Mouse (Mus musculus) limb, embryonic 14.5 days (tissue): ENCODE results near the gene Trim39. TPM values are rescaled to one million over a fixed set of nuclear protein-coding genes. Genes with fewer than 3 reads are reported as not detected.
A peak's percentile ranks its signal among the peaks of the same experiment; 100 is the strongest.

Experiments used
- ATAC-seq: fragments of 200-750 bp; cut with Nextera tagmentation; 2 replicates; pipeline ENCODE4 v1.8.0; 2017; ENCODE audit warnings: low read depth, moderate number of reproducible peaks, moderate TSS enrichment; ENCODE audit not compliant: low FRiP score
- DNase-seq: peaks from one replicate; pipeline ENCODE4 v3.0.0-alpha.2; 2015; ENCODE audit warnings: low spot score
- H3K27ac ChIP-seq: fragments of 300-500 bp; sonication (generic); replicated peaks from 2 replicates; pipeline ENCODE4 v1.5.1; 2014; ENCODE audit warnings: low read depth, mild to moderate bottlenecking, low read length, moderate library complexity, mixed read lengths
- H3K27me3 ChIP-seq: fragments of 300-500 bp; sonication (generic); 2 replicates; pipeline ENCODE4 v1.6.1; 2014; ENCODE audit warnings: low read length, mixed read lengths; ENCODE audit not compliant: control insufficient read depth, insufficient read depth
- H3K36me3 ChIP-seq: fragments of 300-500 bp; sonication (generic); 2 replicates; pipeline ENCODE4 v1.6.1; 2014; ENCODE audit warnings: mild to moderate bottlenecking, low read length, moderate library complexity, mixed read lengths; ENCODE audit not compliant: control insufficient read depth, insufficient read depth
- H3K4me1 ChIP-seq: fragments of 300-500 bp; sonication (generic); 2 replicates; pipeline ENCODE4 v1.6.1; 2014; ENCODE audit warnings: antibody characterized with exemption, low read length, mixed read lengths; ENCODE audit not compliant: control insufficient read depth, insufficient read depth
- H3K4me2 ChIP-seq: fragments of 300-500 bp; sonication (generic); replicated peaks from 2 replicates; pipeline ENCODE4 v1.6.1; 2014; ENCODE audit warnings: low read depth, mild to moderate bottlenecking, low read length, moderate library complexity; ENCODE audit not compliant: severe bottlenecking
- H3K4me3 ChIP-seq: fragments of 300-500 bp; sonication (generic); replicated peaks from 2 replicates; pipeline ENCODE4 v1.5.1; 2014; ENCODE audit warnings: low read length
- H3K9ac ChIP-seq: fragments of 300-500 bp; sonication (generic); 2 replicates; pipeline ENCODE4 v1.6.1; 2014; ENCODE audit warnings: mild to moderate bottlenecking, low read depth, low read length, moderate library complexity; ENCODE audit not compliant: severe bottlenecking
- H3K9me3 ChIP-seq: fragments of 300-500 bp; sonication (generic); 2 replicates; pipeline ENCODE4 v1.6.1; 2016; ENCODE audit warnings: low read length; ENCODE audit not compliant: control insufficient read depth
- POLR2A ChIP-seq: fragments of 200-500 bp; IDR thresholded peaks from 2 replicates; pipeline ENCODE4 v1.8.0; 2012; ENCODE audit warnings: inconsistent platforms, mild to moderate bottlenecking, moderate library complexity, borderline replicate concordance; ENCODE audit not compliant: insufficient read depth, insufficient read length; ENCODE audit errors: extremely low read depth
- WGBS: fragments of 180-500 bp; shearing (Covaris S2); extraction: QIAGEN DNeasy Blood & Tissue Kit; methylation state at CpG from one replicate; pipeline ENCODE4 v1.1.7; 2014; 5-methylcytosine and 5-hydroxymethylcytosine counted together
- polyA plus RNA-seq, 2 experiments: library from polyadenylated mRNA; depleted of rRNA in 1 of 2; stranded (reverse) in 1 of 2; unstranded in 1 of 2; fragments of >200 nt; fragmentation: Nextera tagmentation in 1 of 2; extraction: Ambion mirVana in 1 of 2; gene quantifications; 2 replicates each; pipeline versions ENCODE4 v1.2.1 to v1.2.3; 2012 to 2014

Gene Trim39
- polyA plus RNA-seq, 2 experiments, result 14.5 to 44.6 TPM

GRCm38 (mm10) chr17:36257241-36257947 is 14.7 kb downstream of the Trim39 start:
- WGBS, result under 1% methylated on average over 31 of the region's 37 CpGs
- no peaks in the 10 kb centered on the region for H3K27me3 ChIP-seq
- H3K36me3 ChIP-seq, result peaks cover 41% of the 10 kb centered on the region
- peak; percentile 63; the same call in 1 of the 2 replicates for TF ChIP-seq POLR2A
- H3K9me3 ChIP-seq, result no peaks in the 10 kb centered on the region
- H3K4me3 ChIP-seq, result peak overlapping the region; percentile 73
- peaks cover 4% of the 10 kb centered on the region; the same call in 1 of the 2 replicates for H3K4me1 ChIP-seq
- H3K27ac ChIP-seq, result peak overlapping the region; percentile 74
- ATAC-seq (peak; percentile 95), DNase-seq (peak; percentile 86)
- peak overlapping the region; percentile 86 for H3K9ac ChIP-seq
- peak overlapping the region; percentile 52 for H3K4me2 ChIP-seq

GRCm38 (mm10) chr17:36253087-36253600 is 18.9 kb downstream of the Trim39 start:
- Histone ChIP-seq H3K36me3 (peaks cover 3% of the 10 kb centered on the region; the same call in 1 of the 2 replicates), H3K9ac (no peak overlapping the region), H3K4me1 (peaks cover 6% of the 10 kb centered on the region), H3K27me3 (peaks cover 18% of the 10 kb centered on the region), H3K9me3 (no peaks in the 10 kb centered on the region), H3K27ac (no peak overlapping the region), H3K4me3 (no peak overlapping the region), H3K4me2 (no peak overlapping the region)
- DNase-seq, result no peak
- 59% methylated on average over 6 of the region's 6 CpGs for WGBS
- no peak for ATAC-seq
- TF ChIP-seq POLR2A, result no peak

DNA sequence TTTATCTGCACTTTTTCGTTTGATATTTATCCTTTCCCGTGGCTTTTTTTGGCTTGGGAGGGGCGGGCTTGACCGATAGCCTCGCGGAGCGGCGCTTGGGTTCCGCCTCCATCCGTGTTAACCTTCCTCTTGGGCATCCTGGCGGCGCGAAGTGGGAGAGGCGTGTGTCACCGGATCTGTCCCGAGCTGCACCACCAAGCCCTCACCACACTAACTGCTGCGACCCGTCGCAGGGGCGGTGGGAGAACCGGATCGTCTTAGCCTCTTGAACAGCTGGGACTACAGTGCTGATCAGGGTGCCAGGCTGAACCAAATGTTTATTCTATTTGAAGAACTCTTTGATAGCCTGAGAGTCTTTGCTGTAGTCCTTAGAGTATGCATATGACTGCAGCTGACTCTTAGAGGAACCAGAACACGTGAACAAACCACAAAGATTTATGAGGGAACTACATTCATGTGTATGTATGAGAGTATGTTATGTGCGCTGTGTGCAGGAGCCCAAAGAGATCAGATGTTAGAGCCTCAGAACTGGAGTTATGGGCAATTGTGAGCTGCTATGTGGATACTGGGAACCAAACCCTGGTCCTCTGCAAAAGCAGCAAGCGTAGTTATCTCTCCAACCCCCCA is 19.7 kb downstream of the Trim39 start:
- Histone ChIP-seq H3K9ac (0 out of 2 replicates have a peak overlapping the region, but pooled peaks have one; percentile 25), H3K36me3 (peaks cover 3% of the 10 kb centered on the region; the same call in 1 of the 2 replicates), H3K27me3 (peaks cover 18% of the 10 kb centered on the region), H3K4me2 (peak overlapping the region; percentile 33), H3K27ac (no peak overlapping the region), H3K4me3 (peak overlapping the region; percentile 19; the same call in 1 of the 2 replicates), H3K4me1 (peaks cover 6% of the 10 kb centered on the region), H3K9me3 (no peaks in the 10 kb centered on the region)
- TF ChIP-seq POLR2A, result no peak
- ATAC-seq, result peak; percentile 56
- WGBS, result 10% methylated on average over 25 of the region's 25 CpGs
- no peak for DNase-seq

DNA sequence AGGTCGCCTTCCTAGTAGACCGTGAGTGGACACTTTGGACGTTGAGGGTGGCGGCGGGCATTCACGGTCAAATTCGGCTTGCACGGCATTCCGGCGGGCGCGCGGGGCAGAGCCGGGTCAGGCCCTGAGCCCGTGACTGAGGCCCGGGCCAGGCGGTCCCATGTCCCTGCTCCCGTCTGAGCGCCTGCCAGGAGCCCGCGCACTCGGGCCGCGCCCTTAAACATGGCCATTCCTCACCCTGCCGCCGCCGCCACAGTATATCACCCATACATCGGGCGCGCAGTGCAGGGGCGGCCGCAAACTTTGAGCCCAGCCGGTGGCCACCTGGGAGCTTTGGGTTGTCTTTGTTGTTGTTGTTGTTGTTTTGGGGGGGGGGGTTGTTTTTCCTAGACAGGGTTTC is 23.2 kb downstream of the Trim39 start:
- TF ChIP-seq POLR2A, result no peak

DNA sequence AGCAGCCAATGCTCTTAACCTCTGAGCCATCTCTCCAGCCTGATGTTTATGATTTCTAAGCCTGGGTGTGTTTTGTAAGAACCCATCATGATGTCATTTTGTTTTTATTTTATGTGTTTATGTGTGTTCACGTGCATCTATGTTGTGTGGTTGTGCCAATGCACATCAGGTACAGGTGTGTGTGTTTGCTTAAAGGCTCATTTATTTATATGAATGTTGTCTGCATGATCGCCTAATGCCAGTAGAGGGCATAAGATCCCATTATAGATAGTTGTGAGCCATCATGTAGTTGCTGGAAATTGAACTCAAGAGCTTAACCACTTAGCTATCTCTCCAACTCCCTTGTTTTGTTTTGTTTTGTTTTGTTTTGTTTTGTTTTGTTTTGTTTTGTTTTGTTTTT is 26.3 kb downstream of the Trim39 start:
- Histone ChIP-seq H3K27ac (no peak overlapping the region), H3K4me2 (no peak overlapping the region), H3K9ac (no peak overlapping the region), H3K36me3 (no peaks in the 10 kb centered on the region), H3K4me3 (no peak overlapping the region), H3K4me1 (peaks cover 3% of the 10 kb centered on the region; the same call in 1 of the 2 replicates), H3K27me3 (peaks cover 13% of the 10 kb centered on the region), H3K9me3 (no peaks in the 10 kb centered on the region)
- no peak for ATAC-seq
- WGBS, result 86% methylated on average over 2 of the region's 2 CpGs
- no peak for DNase-seq
- TF ChIP-seq POLR2A, result no peak

More for the DNA sequence above, 23.2 kb downstream of the Trim39 start:
- Histone ChIP-seq H3K4me2 (no peak overlapping the region), H3K9ac (no peak overlapping the region), H3K36me3 (no peaks in the 10 kb centered on the region), H3K27me3 (peaks cover 18% of the 10 kb centered on the region), H3K4me3 (no peak overlapping the region), H3K9me3 (no peaks in the 10 kb centered on the region), H3K27ac (no peak overlapping the region), H3K4me1 (peaks cover 2% of the 10 kb centered on the region; the same call in 1 of the 2 replicates)
- WGBS, result 27% methylated on average over 27 of the region's 33 CpGs
- no peak for DNase-seq
- no peak for ATAC-seq
